Mouse (Mus musculus): ENCODE data around the gene Nxnl2.

DNA sequence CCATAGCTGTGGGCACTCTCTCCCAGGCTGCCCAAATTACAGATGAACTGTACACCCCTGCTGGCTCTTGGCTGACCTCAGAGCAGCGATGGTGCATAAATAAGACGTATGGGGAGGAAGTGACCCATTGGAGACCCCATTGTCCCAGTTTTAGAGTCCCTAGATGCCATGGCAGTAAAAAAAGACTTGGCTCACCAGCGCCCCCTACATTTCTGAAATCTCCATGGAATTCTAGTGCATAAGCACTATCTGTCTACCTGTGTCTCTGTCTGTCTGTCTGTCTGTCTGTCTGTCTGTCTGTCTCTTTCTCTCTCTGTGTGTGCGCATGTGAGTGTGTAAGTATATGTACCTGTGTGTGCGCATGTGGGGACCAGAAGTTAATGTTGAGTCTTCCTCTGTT is 39.8 kb downstream of the Nxnl2 start:
- TF ChIP-seq E2F4 (IDR thresholded peaks at IDR 0.05; ENCODE audit: borderline replicate concordance, low read depth, low read length) (no peak), CTCF (IDR thresholded peaks at IDR 0.05 in 2 of 3, conservative IDR thresholded peaks at IDR 0.05 in 1 of 3; ENCODE audit: control insufficient read depth in 1 of 3, insufficient read depth in 1 of 3, low read depth in 2 of 3, low read length in 3 of 3, poor library complexity in 1 of 3, severe bottlenecking in 1 of 3) (no peak; a peak in 1 of 6 replicates), MYB (IDR thresholded peaks at IDR 0.05; ENCODE audit: low read depth, low read length) (no peak), ZC3H11A (IDR thresholded peaks at IDR 0.05; ENCODE audit: low read depth, low read length) (no peak), POLR2A (IDR thresholded peaks at IDR 0.05; ENCODE audit: control insufficient read depth in 1 of 2, insufficient read depth in 1 of 2, low read depth in 1 of 2, low read length in 2 of 2, poor library complexity in 1 of 2) (no peak), ZNF384 (IDR thresholded peaks at IDR 0.05; ENCODE audit: low read depth, low read length) (no peak), NELFE (IDR thresholded peaks at IDR 0.05; ENCODE audit: low read depth, low read length) (no peak), RAD21 (IDR thresholded peaks at IDR 0.05; ENCODE audit: low read depth, low read length) (no peak), POLR2AphosphoS2 (IDR thresholded peaks at IDR 0.05; ENCODE audit: low read length) (no peak), USF1 (IDR thresholded peaks at IDR 0.05; ENCODE audit: low read depth, low read length) (no peak), HCFC1 (IDR thresholded peaks at IDR 0.05; ENCODE audit: low read depth, low read length) (no peak), MYC (IDR thresholded peaks at IDR 0.05; ENCODE audit: low read depth, low read length) (no peak), KAT2A (conservative IDR thresholded peaks at IDR 0.05; ENCODE audit: low read depth, low read length) (no peak)

Data from MEL (cell line).